Mouse (Mus musculus) inflammation-experienced regulatory T-cells, adult 6 months (primary cell): ENCODE data around the gene Pdcd2l. TPM values are rescaled to one million over a fixed set of nuclear protein-coding genes. Genes with fewer than 3 reads are reported as not detected.
"Not testable (repeated sequence)": the region's sequence is repeated elsewhere in the genome, so short reads cannot be mapped to it uniquely, and the experiment has no call there.

Experiments
- ATAC-seq: one replicate; pipeline ENCODE4 v1.8.0; 2017
- polyA plus RNA-seq, 3 experiments: library from polyadenylated mRNA; unstranded; fragments of 100-300 nt; shearing (Covaris generic); gene quantifications; one replicate each; pipeline ENCODE4 v1.2.1; 2017

Gene Pdcd2l
- polyA plus RNA-seq, 3 experiments from 2014 or later, result 26.1 to 31.0 (median 28.5) TPM

DNA sequence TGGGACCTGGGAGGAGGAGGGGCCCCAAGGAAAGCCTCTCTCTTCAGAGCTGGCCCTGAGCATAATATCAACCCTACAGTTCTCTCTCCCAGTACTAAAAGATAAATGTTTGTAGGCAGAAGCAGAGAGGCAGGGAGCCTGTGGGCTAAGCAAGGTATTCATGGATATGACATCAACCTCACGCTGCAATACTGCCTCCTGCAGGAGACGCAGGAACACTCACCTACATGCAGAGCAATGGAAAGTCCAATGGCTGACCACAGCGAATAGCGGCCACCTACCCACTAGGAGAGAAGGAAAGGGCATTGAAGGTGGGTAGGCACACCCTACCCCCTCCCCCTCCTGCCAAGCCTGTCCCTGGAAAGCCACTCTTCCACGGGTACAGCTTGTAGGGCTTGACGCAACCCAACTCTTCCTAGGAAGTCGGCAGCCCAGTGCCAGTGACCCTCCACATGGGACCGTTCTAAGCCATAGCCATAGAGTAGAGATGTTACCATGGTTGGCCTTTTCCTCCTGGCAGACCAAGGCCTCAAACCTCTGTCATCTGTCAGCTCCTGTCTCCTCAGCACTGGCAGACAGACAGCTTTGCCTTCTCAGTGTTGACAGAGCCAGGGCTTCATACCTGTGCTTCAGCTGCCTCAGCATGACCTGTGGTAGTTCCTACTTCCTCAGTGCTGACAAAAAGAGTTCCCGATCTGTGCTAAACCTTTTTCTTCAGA, 11.7 kb upstream of the Pdcd2l start:
- no peak for ATAC-seq

DNA sequence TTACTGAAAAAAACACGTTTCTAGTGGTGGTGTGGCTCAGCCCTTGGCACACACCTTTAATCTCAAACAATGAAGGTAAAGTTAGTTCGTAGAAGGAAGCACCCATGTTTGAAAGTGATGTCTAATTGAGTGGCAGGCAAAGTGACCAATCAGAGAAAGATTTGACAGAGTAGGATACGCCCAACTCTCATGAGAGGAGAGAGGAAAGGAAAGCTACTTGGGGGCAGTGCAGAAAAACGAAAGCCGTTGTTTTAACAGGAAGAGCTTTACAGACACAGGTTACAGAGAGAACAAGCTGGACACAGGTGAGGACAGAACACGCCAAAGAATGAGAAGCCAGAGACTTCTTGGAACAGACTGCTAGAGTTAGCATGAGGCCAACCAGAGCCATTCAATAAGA, 9.9 kb upstream of the Pdcd2l start:
- no peak for ATAC-seq

DNA sequence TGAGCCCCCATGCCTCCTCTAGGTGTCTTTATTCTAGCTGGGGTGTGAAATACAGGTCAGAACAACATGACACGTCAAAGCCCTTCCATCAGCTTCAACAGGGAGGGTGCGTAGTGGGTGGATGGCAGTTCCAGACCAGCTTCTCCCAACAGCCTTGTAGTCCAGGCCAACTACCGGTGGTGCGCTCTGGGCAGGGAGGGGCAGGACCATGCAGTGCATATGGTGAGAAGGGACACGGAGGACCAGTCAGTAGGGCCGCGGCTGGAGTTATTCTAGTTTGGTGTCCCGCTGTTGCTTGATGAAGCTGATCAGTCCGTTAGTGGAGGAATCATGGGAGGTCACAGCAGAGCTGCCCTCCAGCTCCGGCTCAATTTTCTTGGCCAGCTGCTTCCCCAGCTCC, 5.7 kb upstream of the Pdcd2l start:
- not testable (repeated sequence) for ATAC-seq

DNA sequence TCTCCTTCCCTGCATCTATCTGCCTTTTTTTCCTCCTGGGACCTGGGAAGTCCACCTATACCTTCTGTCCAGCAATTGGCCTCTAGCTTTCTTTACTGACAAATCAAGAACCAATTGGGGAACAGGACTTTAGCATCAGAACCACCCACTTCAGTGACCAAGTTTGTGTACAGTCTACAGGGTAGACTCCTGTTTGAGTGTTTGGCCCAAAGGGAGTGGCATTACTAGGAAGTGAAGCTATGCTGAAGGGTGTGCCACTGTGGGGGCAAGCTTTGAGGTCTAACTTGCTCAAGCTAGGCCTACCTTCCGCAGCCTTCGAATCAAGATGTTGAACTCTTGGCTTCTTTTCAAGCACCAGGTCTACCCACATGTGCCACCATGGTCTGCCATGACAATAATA, 4.4 kb upstream of the Pdcd2l start:
- ATAC-seq, result no peak

DNA sequence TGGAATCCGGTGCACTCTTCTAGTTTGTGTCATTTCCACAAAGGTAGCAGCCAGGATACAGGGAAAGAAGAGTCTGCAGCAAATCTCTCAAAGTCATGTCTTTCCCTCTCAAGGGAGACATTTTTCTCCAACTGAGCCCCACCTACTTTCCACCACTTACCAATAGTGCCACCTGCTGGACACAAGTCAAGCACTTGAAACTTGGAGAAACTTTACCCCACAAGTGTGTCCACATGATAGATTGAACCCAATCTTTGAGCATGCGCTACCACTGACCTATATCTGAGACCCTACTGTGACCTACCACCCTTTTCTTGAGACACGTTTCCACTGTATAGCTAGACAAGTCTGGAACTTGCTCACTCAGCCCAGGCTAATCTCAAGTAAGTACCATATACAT, 1.9 kb upstream of the Pdcd2l start:
- peak; percentile 44 for ATAC-seq

DNA sequence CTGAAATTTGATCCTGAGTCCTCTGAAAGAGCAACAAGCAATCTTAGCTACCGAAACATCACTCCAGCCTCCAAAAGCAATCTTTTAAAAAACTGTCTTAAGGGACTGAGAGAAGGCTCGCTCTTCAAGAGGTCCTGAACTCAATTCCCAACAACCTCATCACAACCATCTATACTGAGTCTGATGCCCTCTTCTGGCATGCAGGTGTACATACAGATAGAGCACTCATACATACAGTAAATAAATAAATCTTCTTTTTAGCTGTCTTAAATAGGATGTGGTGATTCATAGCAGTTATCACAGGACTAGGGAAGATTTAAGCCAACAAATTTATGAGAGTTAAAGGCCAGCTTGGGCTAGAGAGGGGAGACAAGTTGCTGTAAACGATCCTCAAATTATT, 829 bp downstream of the Pdcd2l start:
- ATAC-seq, result no peak

DNA sequence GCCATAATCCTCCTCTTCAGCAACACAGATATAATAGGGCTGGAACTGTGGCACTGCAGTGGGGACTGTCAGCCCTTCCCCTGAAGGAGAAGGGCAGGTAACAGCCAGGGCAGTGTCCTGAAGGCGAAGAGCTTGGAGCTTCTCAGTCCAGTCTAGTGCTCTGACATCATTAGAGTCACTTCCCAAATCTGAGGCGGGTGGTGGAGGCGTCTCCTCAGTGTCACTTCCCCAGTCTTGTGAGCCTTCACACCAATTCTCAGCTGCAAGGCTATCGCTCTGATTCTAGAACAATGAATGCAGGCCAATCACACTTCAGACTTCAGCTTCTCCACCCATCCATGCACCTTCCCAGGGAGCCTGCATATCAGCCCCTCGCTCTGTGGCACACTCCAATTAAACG, 3.6 kb downstream of the Pdcd2l start:
- no peak for ATAC-seq

DNA sequence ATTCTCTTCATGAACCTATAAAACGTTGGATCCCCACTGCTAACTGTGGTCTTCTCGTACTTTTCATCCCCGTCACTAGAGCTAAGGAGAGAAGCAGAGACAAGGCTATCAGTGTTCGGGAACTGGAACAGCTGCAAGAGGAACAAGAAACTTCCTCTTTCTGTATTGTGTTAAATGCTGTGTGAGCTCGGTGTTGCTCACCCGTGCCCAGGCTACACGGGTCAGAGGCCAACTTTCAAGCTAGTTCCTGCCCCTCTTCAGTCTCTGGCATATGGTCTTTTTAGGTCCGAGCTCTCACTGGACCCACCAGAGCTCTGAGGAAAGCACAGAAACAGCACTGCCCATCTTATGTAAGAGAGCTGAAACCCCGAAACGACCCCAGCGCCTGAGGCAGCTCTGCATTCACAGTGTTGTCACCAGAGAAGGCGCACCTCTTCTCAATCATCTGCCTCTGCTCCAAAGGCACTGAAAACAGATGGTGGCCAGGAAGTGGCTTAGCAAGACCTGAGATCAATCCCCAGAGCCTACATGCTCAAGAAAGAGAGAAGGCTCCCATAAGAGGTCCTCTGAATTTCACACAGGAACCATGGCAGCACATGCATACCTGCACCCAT, 7.0 kb downstream of the Pdcd2l start:
- no peak for ATAC-seq

DNA sequence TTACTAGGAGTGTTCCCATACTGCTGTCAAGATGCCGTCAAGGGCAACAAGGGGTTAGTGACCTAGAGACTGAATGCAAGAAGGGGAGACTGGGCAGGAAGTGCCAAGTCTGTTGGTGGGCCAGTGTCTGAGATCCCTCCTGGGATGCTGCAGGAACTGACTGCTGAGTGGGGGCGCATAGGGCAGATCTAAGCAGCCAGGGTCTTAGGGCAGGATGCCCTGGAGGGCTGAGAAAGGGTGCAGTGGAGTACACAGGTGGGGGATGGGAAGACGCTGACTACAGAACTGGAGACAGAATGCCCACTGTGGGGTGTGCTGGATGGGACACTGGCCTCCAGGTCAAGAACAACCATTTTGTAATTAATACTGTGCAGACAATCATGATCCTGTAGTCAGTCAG, 12.7 kb downstream of the Pdcd2l start:
- ATAC-seq, result no peak

DNA sequence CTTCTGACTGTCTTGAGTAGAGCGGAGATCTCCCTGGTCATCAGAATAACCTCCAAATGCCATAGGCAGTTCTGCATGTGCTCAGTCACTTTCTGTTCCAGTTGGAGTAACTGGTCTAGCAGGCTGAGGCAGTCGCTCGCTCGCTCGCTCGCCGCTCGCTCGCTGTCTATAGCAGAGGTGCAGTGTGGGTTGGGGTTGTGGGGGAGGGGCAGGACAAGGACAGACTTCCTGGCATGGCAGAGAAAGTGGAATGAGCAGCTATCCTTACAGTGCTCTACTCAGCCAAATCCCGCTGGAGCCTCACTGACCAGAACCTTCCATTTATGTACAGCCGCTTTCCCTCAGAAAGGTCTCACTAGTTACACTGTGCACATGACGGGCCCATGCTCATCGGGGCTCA, 13.1 kb downstream of the Pdcd2l start:
- ATAC-seq, result no peak

DNA sequence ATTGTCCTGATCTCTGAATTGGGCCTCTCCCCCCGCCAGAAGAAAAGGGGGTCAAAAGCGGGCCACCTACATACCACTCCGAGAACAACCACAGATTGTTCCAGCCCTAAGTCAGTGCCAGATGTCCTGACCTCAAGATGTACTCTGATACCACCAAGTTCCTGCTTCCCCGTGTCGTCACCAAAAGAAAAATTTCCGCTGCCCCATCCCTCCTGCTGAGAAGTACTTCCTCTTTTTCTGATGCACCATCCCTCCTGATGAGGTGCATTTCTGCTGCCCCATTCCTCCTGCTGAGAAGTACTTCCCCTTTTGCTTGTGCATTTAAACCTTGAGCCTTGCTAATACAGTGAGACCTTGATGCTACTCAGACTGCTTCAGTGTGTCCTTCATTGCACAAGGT, 20.2 kb downstream of the Pdcd2l start:
- not testable (repeated sequence) for ATAC-seq

DNA sequence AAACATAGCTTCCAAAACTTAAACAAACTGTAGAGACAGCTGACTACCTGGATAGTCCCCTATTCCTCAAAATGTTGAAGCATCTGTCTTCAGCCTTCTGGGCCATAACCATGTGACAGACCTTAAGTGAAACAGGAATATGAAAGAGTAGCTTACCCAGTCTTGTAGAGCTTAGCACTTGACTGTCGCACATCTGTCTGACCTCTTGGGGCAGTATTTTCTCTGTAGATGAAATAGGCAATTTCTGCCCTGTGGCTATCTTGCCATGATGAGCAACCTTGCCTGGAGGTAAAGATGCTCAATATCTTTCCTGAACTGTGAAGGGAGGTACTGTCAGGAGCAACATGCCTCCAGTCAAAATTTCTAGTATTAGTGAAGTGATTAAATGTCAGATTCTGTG, 24.2 kb downstream of the Pdcd2l start:
- no peak for ATAC-seq

DNA sequence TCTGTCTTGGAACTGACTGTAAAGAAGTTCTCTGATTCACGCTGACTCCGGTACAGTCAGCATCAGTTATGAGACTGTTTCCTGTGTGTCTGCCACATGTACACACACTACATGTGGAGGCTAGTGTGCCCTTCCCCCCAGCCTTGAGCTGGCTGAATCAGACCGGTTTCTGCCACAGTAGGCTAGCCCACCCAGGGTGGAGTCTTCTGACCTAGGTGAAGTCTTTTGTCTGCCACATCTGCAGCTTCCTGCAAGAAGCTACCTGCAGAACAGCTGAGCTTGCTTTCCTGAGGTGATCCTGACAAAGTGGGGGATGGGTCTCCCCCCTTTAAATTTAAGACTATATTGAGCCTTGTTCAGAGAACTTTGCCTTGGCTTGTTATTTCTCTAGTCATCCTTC, 27.0 kb downstream of the Pdcd2l start, which contains the start of gene Uba2:
TSS of gene Uba2 (minus strand) at position 146 of the 400 bp plus-strand sequence.
- no peak for ATAC-seq

DNA sequence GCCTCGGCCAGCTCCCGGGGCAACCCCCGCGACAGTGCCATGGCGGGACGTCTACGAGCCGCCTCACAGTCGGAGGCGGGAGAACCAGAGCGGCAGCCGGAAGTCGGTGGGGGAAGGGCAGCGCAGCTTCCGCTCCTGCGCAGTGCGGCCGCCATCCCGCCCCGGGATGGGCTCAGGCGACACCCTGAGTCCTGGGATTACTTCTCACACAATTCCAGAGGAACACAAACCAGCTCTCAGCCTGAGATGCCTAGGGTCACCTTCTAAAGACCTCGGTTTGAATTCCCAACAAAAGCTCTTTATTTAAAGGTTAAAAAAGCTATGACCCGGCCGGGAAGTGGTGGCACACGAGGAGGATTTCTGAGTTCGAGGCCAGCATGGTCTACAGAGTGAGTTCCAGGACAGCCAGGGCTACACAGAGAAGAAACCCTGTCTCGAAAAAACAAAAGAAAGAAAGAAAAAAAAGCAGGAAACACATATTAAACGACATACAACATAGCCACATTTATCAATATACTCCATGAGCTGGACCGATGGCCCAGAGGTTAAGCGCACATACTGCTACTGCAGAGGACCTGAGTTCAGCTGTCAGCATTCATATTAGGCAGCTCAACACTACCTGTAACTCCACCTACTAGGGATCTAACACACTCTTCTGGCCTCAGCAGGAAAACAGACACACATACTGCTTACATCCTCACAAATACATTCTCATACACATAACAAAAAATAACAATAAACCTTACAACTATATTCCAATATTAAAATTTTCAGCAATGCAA, 27.8 kb downstream of the Pdcd2l start:
- ATAC-seq, result peak; percentile 97

DNA sequence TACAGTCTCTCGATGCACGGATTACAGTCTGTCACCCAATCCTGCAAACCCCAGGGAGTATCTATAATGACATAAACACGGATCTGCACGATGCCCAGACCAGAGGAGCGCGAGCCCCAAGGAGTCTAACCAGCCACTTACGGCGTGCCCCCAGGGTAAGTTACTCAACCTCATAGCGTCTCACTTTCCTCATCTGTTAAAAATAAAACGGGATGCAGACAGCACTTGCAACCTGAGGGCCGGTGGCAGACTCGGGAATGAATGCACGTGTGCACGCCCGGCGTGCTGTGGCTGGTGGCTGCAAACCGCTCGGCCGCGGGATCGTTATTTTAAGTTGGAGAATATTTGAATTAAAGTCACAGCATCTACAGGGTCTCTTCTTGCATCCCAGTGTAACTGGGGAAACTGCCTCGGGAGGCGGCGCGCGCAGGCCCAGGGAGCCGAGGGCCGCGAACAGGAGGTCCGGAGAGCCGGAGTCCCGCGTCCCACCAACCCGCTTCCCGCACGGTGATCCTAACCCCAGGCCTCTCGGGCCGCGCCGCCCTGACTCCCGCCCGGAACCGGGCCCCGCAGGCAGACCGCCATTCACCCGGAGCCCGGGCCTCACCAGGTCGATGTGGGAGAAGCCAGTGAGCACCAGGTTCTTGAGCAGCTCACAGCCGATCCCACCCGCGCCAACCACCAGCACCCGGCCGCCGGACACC, 28.5 kb downstream of the Pdcd2l start:
- ATAC-seq, result peak; percentile 47

DNA sequence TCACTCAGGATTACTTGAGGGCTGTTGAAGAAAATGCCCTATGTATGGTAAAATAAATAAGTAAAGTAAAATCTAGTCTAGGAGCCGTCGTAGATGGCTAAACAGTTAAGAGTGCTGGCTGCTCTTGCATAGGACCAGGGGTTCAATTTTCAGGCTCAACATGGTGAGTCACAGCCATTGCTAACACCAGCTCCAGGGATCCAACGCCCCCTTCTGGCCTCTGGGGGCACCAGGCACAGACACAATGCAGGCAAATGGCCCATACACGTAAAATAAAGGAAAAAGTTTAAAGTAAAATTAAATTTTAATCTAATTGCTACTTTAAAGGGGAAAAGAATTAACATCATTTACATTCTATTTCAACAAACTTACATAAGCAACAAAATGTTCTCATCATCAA, 29.6 kb downstream of the Pdcd2l start:
- no peak for ATAC-seq

DNA sequence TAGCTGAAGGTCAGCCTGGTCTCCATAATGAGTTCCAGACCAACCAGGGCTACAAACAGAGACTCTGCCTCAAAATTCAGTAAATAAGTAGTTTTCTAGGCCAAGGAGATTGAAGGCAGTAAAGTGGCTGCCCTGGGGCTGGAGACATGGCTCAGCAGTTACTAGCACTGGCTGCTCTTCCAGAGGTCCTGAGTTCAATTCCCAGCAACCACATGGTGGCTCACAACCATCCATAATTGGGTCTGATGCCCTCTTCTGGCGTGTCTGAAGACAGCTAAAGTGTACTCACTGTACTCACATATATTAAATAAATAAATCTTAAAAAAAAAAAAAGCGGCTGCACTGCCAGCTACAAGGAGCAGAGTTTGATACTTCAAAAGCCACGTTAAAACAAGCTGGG, 30.5 kb downstream of the Pdcd2l start:
- no peak for ATAC-seq

DNA sequence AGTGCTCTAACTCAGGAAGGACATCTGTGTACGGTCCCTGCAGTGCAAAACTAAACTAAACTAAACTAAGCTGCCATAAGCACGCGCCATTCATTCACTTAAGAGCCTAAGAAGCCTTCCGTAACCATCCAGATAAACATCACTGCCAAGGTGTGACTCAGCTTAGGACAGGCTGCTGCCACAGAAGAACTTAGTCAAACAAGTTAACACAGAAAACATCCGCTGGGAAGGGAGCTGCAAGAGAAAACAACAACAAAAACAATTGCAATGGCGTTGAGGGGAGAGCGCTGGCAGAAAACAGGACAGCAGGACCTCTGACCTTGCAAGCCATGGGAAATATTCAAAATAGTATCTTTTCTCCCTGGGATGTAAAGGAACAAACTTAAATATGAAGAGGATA, 31.8 kb downstream of the Pdcd2l start:
- no peak for ATAC-seq

DNA sequence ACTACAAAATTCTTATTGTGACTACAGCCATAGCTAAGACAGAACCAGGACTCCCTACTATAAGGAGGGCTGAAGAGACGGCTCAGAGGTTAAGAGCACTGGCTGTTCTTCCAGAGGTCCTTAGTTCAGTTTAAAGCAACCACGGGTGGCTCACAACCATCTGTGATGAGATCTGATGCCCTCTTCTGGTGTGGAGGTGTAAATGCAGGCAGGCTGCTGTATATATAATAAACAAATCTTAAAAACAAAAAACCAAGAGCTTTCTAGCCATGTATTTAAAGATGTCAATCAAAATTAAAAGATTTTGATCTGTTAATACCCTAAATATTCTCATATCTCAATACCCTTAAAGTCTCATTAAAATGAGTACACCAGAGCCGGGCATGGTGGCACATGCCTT, 37.3 kb downstream of the Pdcd2l start:
- ATAC-seq, result no peak

DNA sequence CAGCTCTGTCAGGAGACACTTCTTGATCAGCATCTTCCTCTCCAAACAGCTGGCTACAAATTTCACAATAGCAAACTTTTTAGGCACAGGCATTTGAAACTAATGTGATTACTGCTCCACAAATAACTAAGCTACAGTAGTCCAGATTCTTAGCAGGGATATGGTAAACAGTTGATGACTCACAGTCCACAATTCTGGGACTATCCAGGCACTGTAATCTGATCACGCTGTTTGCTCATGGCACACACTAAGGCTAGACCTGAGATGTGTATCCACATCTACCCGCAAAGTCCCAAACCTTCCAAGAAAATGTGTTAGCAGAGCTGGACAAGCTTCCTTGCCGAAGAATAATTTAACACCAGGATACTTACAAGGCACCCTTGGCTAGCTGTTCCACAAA, 38.5 kb downstream of the Pdcd2l start:
- ATAC-seq, result no peak

DNA sequence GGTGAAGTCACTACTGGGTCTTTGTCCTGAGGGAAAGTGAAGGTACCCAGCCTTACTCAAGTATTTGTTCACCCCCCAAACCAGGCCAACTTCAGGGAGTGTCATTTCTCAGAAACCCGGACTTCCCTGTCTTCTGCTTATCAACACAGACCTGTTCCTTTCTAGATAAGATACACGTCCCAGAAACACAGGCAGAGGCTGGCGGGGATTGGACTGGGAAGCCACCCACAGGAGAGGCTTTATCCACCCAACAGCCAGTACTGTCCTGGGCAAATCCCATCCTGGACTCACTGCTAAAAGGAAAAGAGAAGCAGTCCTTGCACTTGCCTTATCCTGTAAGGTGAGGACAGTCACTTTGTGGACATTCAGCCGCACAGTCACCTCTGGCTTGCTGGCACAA, 49.3 kb downstream of the Pdcd2l start:
- no peak for ATAC-seq

DNA sequence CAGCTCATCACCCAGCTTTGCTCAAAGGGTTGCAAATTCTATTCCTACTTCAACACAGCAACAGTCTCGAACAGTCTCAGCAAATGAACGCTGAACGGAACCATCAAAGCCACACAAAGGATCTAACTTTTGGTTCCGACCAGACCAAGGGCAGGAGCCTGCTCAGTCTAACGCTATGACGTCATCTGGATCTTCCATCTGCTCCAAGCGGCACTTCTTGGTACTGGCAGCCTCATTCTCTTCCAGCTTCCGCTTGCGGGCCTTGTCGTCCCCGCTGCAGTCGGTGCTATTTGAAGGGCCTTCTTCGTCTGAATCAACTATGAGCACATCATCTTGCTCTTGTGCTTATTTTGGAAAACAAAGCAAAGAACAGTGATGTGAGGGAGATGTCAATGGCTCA, 55.3 kb downstream of the Pdcd2l start:
- ATAC-seq, result no peak

DNA sequence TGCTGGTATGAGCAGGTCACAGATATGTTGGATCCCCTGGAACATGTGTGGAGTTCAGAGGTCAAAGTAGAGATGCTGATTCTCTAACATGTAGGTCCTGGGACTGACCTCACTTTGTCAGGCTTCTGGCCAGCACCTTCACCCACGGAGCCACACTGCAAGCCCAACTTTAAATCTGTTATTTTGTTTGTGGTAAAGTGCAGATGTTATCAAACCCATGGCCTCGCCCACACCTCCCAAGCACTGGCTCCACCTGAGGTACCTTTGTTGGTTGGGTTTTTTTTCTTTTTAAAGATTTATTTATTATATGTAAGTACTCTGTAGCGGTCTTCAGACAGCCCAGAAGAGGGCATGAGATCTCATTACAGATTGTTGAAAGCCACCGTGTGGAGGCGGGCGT, 57.0 kb downstream of the Pdcd2l start:
- no peak for ATAC-seq
